Comparison of ENCODE assay signal across 11 mouse cellular contexts in genomic region chr11:77896480-77896819, GRCm38 (mm10). TPM values are rescaled to one million over a fixed set of nuclear protein-coding genes. Genes with fewer than 3 reads are reported as not detected.
A peak's percentile ranks its signal among the peaks of the same experiment; 100 is the strongest.
DNase-seq lines count a peak whose midpoint lies in the region; ATAC-seq and TF ChIP-seq lines count a peak whose summit lies in the region.
"Had no signal": no experiment of that assay in that cellular context is flagged by ENCODE, and none has a peak within 500 bp of the region (broad histone marks: within the 10 kb centered on the region; RNA-seq: fewer than 3 reads in every experiment).

No protein-coding gene starts in this region.

- H3K4me3 ChIP-seq in cerebellum, adult 2 months (replicated peaks; ENCODE audit: insufficient read depth, low read depth, low read length), result no peak overlapping the region
- H3K4me3 ChIP-seq in lung, embryonic 14.5 days (ENCODE audit: low read depth, low read length), result no peak overlapping the region
- no peak overlapping the region; the same call in 1 of the 2 replicates for H3K4me3 ChIP-seq in hindbrain, embryonic 13.5 days
- no peak overlapping the region for H3K4me3 ChIP-seq in neural tube, embryonic 14.5 days (ENCODE audit: low read depth, low read length)

- WGBS in cerebellum, adult 2 months, result 24% methylated on average over 6 of the region's 6 CpGs
- 42% methylated on average over 6 of the region's 6 CpGs for WGBS in lung, embryonic 14.5 days
- 21% methylated on average over 6 of the region's 6 CpGs for WGBS in hindbrain, embryonic 13.5 days
- WGBS in neural tube, embryonic 14.5 days, result 27% methylated on average over 6 of the region's 6 CpGs

- H3K4me1 ChIP-seq in cerebellum, adult 2 months (ENCODE audit: control insufficient read depth, insufficient read depth, low read length), result peaks cover 26% of the 10 kb centered on the region; the same call in 1 of the 2 replicates
- H3K4me1 ChIP-seq in lung, embryonic 14.5 days (ENCODE audit: insufficient read depth), result peaks cover 21% of the 10 kb centered on the region
- H3K4me1 ChIP-seq in hindbrain, embryonic 13.5 days (replicated peaks), result peaks cover 78% of the 10 kb centered on the region
- H3K4me1 ChIP-seq in neural tube, embryonic 14.5 days (ENCODE audit: control insufficient read depth, insufficient read depth, low read length), result peaks cover 48% of the 10 kb centered on the region

- TF ChIP-seq POLR2A in cerebellum, adult 2 months (IDR thresholded peaks at IDR 0.05; ENCODE audit: borderline replicate concordance, insufficient read depth, low read length), result no peak

- H3K36me3 ChIP-seq in lung, embryonic 14.5 days (ENCODE audit: insufficient read depth), result no peaks in the 10 kb centered on the region
- H3K36me3 ChIP-seq in hindbrain, embryonic 13.5 days, result no peaks in the 10 kb centered on the region
- no peaks in the 10 kb centered on the region for H3K36me3 ChIP-seq in neural tube, embryonic 14.5 days (ENCODE audit: control insufficient read depth, insufficient read depth, low read length)

- peak overlapping the region; percentile 39 for H3K4me2 ChIP-seq in lung, embryonic 14.5 days
- H3K4me2 ChIP-seq in hindbrain, embryonic 13.5 days, result peak overlapping the region; percentile 41
- peak overlapping the region; percentile 22; the same call in 1 of the 2 replicates for H3K4me2 ChIP-seq in neural tube, embryonic 14.5 days (ENCODE audit: low read depth, low read length)

- TF ChIP-seq CTCF in cerebellum, adult 2 months (IDR thresholded peaks at IDR 0.05; ENCODE audit: borderline replicate concordance, insufficient read depth, low read depth, low read length), result no peak
- TF ChIP-seq CTCF in lung, embryonic 14.5 days (IDR thresholded peaks at IDR 0.05; ENCODE audit: low read depth), result no peak

- H3K9me3 ChIP-seq in lung, embryonic 14.5 days (ENCODE audit: low read depth, low read length), result no peaks in the 10 kb centered on the region
- H3K9me3 ChIP-seq in hindbrain, embryonic 13.5 days, result no peaks in the 10 kb centered on the region
- no peaks in the 10 kb centered on the region for H3K9me3 ChIP-seq in neural tube, embryonic 14.5 days (ENCODE audit: control insufficient read depth, low read length)

- H3K27me3 ChIP-seq in cerebellum, adult 2 months (ENCODE audit: control insufficient read depth, insufficient read depth, low read length), result no peaks in the 10 kb centered on the region
- peaks cover 9% of the 10 kb centered on the region; the same call in 1 of the 2 replicates for H3K27me3 ChIP-seq in lung, embryonic 14.5 days (ENCODE audit: insufficient read depth, low read length)
- H3K27me3 ChIP-seq in hindbrain, embryonic 13.5 days, result peaks cover 24% of the 10 kb centered on the region
- H3K27me3 ChIP-seq in neural tube, embryonic 14.5 days (ENCODE audit: control insufficient read depth, insufficient read depth, low read length), result no peaks in the 10 kb centered on the region; the same call in 1 of the 2 replicates

- peak overlapping the region; percentile 50; the same call in 1 of the 2 replicates for H3K27ac ChIP-seq in cerebellum, adult 2 months (ENCODE audit: insufficient read depth, low read length)
- H3K27ac ChIP-seq in lung, embryonic 14.5 days (ENCODE audit: low read depth), result no peak overlapping the region
- H3K27ac ChIP-seq in hindbrain, embryonic 13.5 days, result peak overlapping the region; percentile 85
- H3K27ac ChIP-seq in neural tube, embryonic 14.5 days (ENCODE audit: low read depth, low read length), result peak overlapping the region; percentile 80

- DNase-seq in cerebellum, adult 2 months, result no peak
- DNase-seq in cerebellum, adult 9-10 months, result no peak
- no peak for DNase-seq in lung, embryonic 14.5 days
- no peak for DNase-seq in lung, postnatal 36 days
- DNase-seq in spleen, postnatal 36 days (ENCODE audit: low spot score in 2 of 2), result no peak
- DNase-seq: liver, postnatal 0 days had no signal

- ATAC-seq in lung, embryonic 14.5 days (ENCODE audit: insufficient read depth), result no peak
- no peak for ATAC-seq in hindbrain, embryonic 13.5 days (ENCODE audit: low FRiP score)
- no peak for ATAC-seq in neural tube, embryonic 14.5 days (ENCODE audit: low read depth)
- ATAC-seq in granulocyte monocyte progenitor cell, adult 5-6 weeks (replicated peaks; ENCODE audit: poor library complexity, severe bottlenecking), result no peak
- ATAC-seq: liver, postnatal 0 days; Patski had no signal

- H3K9ac ChIP-seq in lung, embryonic 14.5 days, result no peak overlapping the region
- H3K9ac ChIP-seq in hindbrain, embryonic 13.5 days, result peak overlapping the region; percentile 62
- H3K9ac ChIP-seq in neural tube, embryonic 14.5 days (replicated peaks; ENCODE audit: low read depth, low read length), result no peak overlapping the region
- H3K9ac ChIP-seq: liver, postnatal 0 days had no signal

RNA-seq across cellular contexts. Expression of gene Pipox, which starts 2.6 kb away (rescaled TPM):
- 6.8 and 9.0 TPM in 2 replicates for polyA plus RNA-seq in cerebellum, adult 2 months (2012; rRNA removed)
- 0.88 and 1.6 TPM in 2 replicates for polyA plus RNA-seq in lung, embryonic 14.5 days (2014; fragmentation: Nextera tagmentation; extraction: Ambion mirVana)
- 4.2 and 6.6 TPM in 2 replicates for polyA plus RNA-seq in hindbrain, embryonic 13.5 days (2015; fragmentation: Nextera tagmentation; extraction: Ambion mirVana)
- polyA plus RNA-seq in neural tube, embryonic 14.5 days (2014; fragmentation: Nextera tagmentation; extraction: Ambion mirVana), result 4.6 and 6.7 TPM in 2 replicates
- total RNA-seq in granulocyte monocyte progenitor cell, adult 5-6 weeks (2014; fragmentation: Nextera tagmentation), result not detected in 2 replicates
- total RNA-seq in granulocyte monocyte progenitor cell, adult 5-6 weeks (2017), result 0.39 and 0.77 TPM in 2 replicates
- total RNA-seq: neutrophil, adult 5-6 weeks had no signal

RNA-seq across cellular contexts. Expression of gene Sez6, which starts 34.1 kb away (rescaled TPM):
- 71.0 and 76.9 TPM in 2 replicates for polyA plus RNA-seq in cerebellum, adult 2 months (2012; rRNA removed)
- 0.05 and 0.22 TPM in 2 replicates for polyA plus RNA-seq in lung, embryonic 14.5 days (2014; fragmentation: Nextera tagmentation; extraction: Ambion mirVana)
- 112 and 121 TPM in 2 replicates for polyA plus RNA-seq in hindbrain, embryonic 13.5 days (2015; fragmentation: Nextera tagmentation; extraction: Ambion mirVana)
- polyA plus RNA-seq in neural tube, embryonic 14.5 days (2014; fragmentation: Nextera tagmentation; extraction: Ambion mirVana), result 121 and 145 TPM in 2 replicates
- not detected in 2 replicates for total RNA-seq in granulocyte monocyte progenitor cell, adult 5-6 weeks (2014; fragmentation: Nextera tagmentation)
- not detected in 2 replicates for total RNA-seq in granulocyte monocyte progenitor cell, adult 5-6 weeks (2017)
- total RNA-seq: neutrophil, adult 5-6 weeks had no signal
- polyA plus RNA-seq: liver, postnatal 0 days; Patski had no signal

Comparison
In these comparisons a context has a peak if more than half of its experiments do, and no peak if none do; other contexts are left out.
1. RNA of gene Sez6, which starts 34.1 kb away (polyA plus RNA-seq): 121 to 145 TPM in neural tube, embryonic 14.5 days, 112 to 121 TPM in hindbrain, embryonic 13.5 days and 71.0 to 76.9 TPM in cerebellum, adult 2 months; 0.05 to 0.22 TPM in lung, embryonic 14.5 days; every median in the first group is over 10 times any median in the second.
2. Peak in every context shown above with its lines, with median percentiles within 50 percentile points of each other: H3K4me2 ChIP-seq.